Mouse (Mus musculus) stomach, postnatal 0 days (tissue): Measurements from ENCODE around the gene Ctla4.

ENCODE experiments used
- CTCF ChIP-seq: IDR thresholded peaks from 2 replicates; pipeline ENCODE4 v1.5.1; 2016; ENCODE audit warnings: antibody characterized with exemption, low read depth, mild to moderate bottlenecking, moderate library complexity
- EP300 ChIP-seq: optimal IDR thresholded peaks from 2 replicates; pipeline ENCODE3; 2016; ENCODE audit warnings: antibody characterized with exemption

GRCm38 (mm10) chr1:60839161-60839560 is 47.6 kb upstream of the Ctla4 start:
- no peak for TF ChIP-seq EP300
- no peak for TF ChIP-seq CTCF
